Mouse (Mus musculus): ENCODE results near the gene Was. TPM values are rescaled to one million over a fixed set of nuclear protein-coding genes. Genes with fewer than 3 reads are reported as not detected.
"Not testable (repeated sequence)": the region's sequence is repeated elsewhere in the genome, so short reads cannot be mapped to it uniquely, and the experiment has no call there.

The Was gene
- polyA plus RNA-seq, 1 experiment from 2014 or later: 0.48 TPM

- no peak for ATAC-seq (replicated peaks; ENCODE audit: insufficient number of reproducible peaks, low FRiP score, low TSS enrichment, low read depth)
- H3K9me3 ChIP-seq (replicated peaks; ENCODE audit: control insufficient read depth, low read length): no peaks in the 10 kb centered on the region
- DNase-seq (ENCODE audit: low spot score): no peak
- H3K9ac ChIP-seq (replicated peaks; ENCODE audit: low read length): no peak overlapping the region
- no peak overlapping the region for H3K4me2 ChIP-seq (ENCODE audit: low read depth, low read length)
- no peak overlapping the region for H3K27ac ChIP-seq (replicated peaks; ENCODE audit: low read depth, low read length)
- no peaks in the 10 kb centered on the region for H3K27me3 ChIP-seq (ENCODE audit: control insufficient read depth, insufficient read depth, low read length)
- no peaks in the 10 kb centered on the region for H3K4me1 ChIP-seq (ENCODE audit: control insufficient read depth, insufficient read depth, low read length)
- no peak overlapping the region for H3K4me3 ChIP-seq (ENCODE audit: low read depth, low read length)
- H3K36me3 ChIP-seq (replicated peaks; ENCODE audit: control insufficient read depth, insufficient read depth, low read depth, low read length): no peaks in the 10 kb centered on the region
Measured at GRCm38 (mm10) chrX:8117264-8117663, 27.0 kb upstream of the Was start.

- Histone ChIP-seq H3K27me3 (ENCODE audit: control insufficient read depth, insufficient read depth, low read length) (no peaks in the 10 kb centered on the region), H3K9me3 (replicated peaks; ENCODE audit: control insufficient read depth, low read length) (no peaks in the 10 kb centered on the region), H3K4me2 (ENCODE audit: low read depth, low read length) (no peak overlapping the region), H3K9ac (replicated peaks; ENCODE audit: low read length) (no peak overlapping the region), H3K4me3 (ENCODE audit: low read depth, low read length) (no peak overlapping the region), H3K27ac (replicated peaks; ENCODE audit: low read depth, low read length) (no peak overlapping the region), H3K4me1 (ENCODE audit: control insufficient read depth, insufficient read depth, low read length) (no peaks in the 10 kb centered on the region), H3K36me3 (replicated peaks; ENCODE audit: control insufficient read depth, insufficient read depth, low read depth, low read length) (no peaks in the 10 kb centered on the region)
- DNase-seq (ENCODE audit: low spot score): no peak
- 80% methylated on average over 4 of the region's 4 CpGs for WGBS
- no peak for ATAC-seq (replicated peaks; ENCODE audit: insufficient number of reproducible peaks, low FRiP score, low TSS enrichment, low read depth)
Measured at GRCm38 (mm10) chrX:8115275-8115674, 25.0 kb upstream of the Was start.

GRCm38 (mm10) chrX:8105019-8105418, 14.7 kb upstream of the Was start:
- DNase-seq (ENCODE audit: low spot score): no peak
- Histone ChIP-seq H3K4me3 (ENCODE audit: low read depth, low read length) (no peak overlapping the region), H3K27me3 (ENCODE audit: control insufficient read depth, insufficient read depth, low read length) (no peaks in the 10 kb centered on the region), H3K9ac (replicated peaks; ENCODE audit: low read length) (no peak overlapping the region), H3K36me3 (replicated peaks; ENCODE audit: control insufficient read depth, insufficient read depth, low read depth, low read length) (no peaks in the 10 kb centered on the region), H3K9me3 (replicated peaks; ENCODE audit: control insufficient read depth, low read length) (no peaks in the 10 kb centered on the region), H3K4me2 (ENCODE audit: low read depth, low read length) (no peak overlapping the region), H3K27ac (replicated peaks; ENCODE audit: low read depth, low read length) (no peak overlapping the region), H3K4me1 (ENCODE audit: control insufficient read depth, insufficient read depth, low read length) (no peaks in the 10 kb centered on the region)
- 92% methylated on average over 3 of the region's 3 CpGs for WGBS
- no peak for ATAC-seq (replicated peaks; ENCODE audit: insufficient number of reproducible peaks, low FRiP score, low TSS enrichment, low read depth)

GRCm38 (mm10) chrX:8102213-8102668, 11.9 kb upstream of the Was start:
- no peak overlapping the region for H3K4me2 ChIP-seq (ENCODE audit: low read depth, low read length)
- ATAC-seq (replicated peaks; ENCODE audit: insufficient number of reproducible peaks, low FRiP score, low TSS enrichment, low read depth) (no peak), DNase-seq (ENCODE audit: low spot score) (no peak)
- H3K36me3 ChIP-seq (replicated peaks; ENCODE audit: control insufficient read depth, insufficient read depth, low read depth, low read length): no peaks in the 10 kb centered on the region
- H3K9me3 ChIP-seq (replicated peaks; ENCODE audit: control insufficient read depth, low read length): no peaks in the 10 kb centered on the region
- H3K9ac ChIP-seq (replicated peaks; ENCODE audit: low read length): no peak overlapping the region
- WGBS: 62% methylated on average over 7 of the region's 7 CpGs
- H3K4me3 ChIP-seq (ENCODE audit: low read depth, low read length): no peak overlapping the region
- H3K27me3 ChIP-seq (ENCODE audit: control insufficient read depth, insufficient read depth, low read length): no peaks in the 10 kb centered on the region
- H3K4me1 ChIP-seq (ENCODE audit: control insufficient read depth, insufficient read depth, low read length): no peaks in the 10 kb centered on the region
- H3K27ac ChIP-seq (replicated peaks; ENCODE audit: low read depth, low read length): no peak overlapping the region

GRCm38 (mm10) chrX:8101017-8101416, 10.7 kb upstream of the Was start:
- no peak overlapping the region; the same call in 1 of the 2 replicates for H3K27ac ChIP-seq (replicated peaks; ENCODE audit: low read depth, low read length)
- ATAC-seq (replicated peaks; ENCODE audit: insufficient number of reproducible peaks, low FRiP score, low TSS enrichment, low read depth): peak; percentile 35; the same call in 1 of the 2 replicates
- H3K4me2 ChIP-seq (ENCODE audit: low read depth, low read length): no peak overlapping the region

GRCm38 (mm10) chrX:8099435-8099834, 9.1 kb upstream of the Was start:
- 65% methylated on average over 4 of the region's 4 CpGs for WGBS
- Histone ChIP-seq H3K4me2 (ENCODE audit: low read depth, low read length) (no peak overlapping the region), H3K4me3 (ENCODE audit: low read depth, low read length) (no peak overlapping the region), H3K27me3 (ENCODE audit: control insufficient read depth, insufficient read depth, low read length) (no peaks in the 10 kb centered on the region), H3K36me3 (replicated peaks; ENCODE audit: control insufficient read depth, insufficient read depth, low read depth, low read length) (no peaks in the 10 kb centered on the region), H3K4me1 (ENCODE audit: control insufficient read depth, insufficient read depth, low read length) (no peaks in the 10 kb centered on the region), H3K9me3 (replicated peaks; ENCODE audit: control insufficient read depth, low read length) (no peaks in the 10 kb centered on the region), H3K9ac (replicated peaks; ENCODE audit: low read length) (no peak overlapping the region), H3K27ac (replicated peaks; ENCODE audit: low read depth, low read length) (no peak overlapping the region)
- no peak for DNase-seq (ENCODE audit: low spot score)
- ATAC-seq (replicated peaks; ENCODE audit: insufficient number of reproducible peaks, low FRiP score, low TSS enrichment, low read depth): no peak

More at GRCm38 (mm10) chrX:8101017-8101416, 10.7 kb upstream of the Was start:
- peak; percentile 88 for DNase-seq (ENCODE audit: low spot score)
- 16% methylated on average over 3 of the region's 3 CpGs for WGBS
- Histone ChIP-seq H3K9ac (replicated peaks; ENCODE audit: low read length) (no peak overlapping the region), H3K4me3 (ENCODE audit: low read depth, low read length) (no peak overlapping the region), H3K27me3 (ENCODE audit: control insufficient read depth, insufficient read depth, low read length) (no peaks in the 10 kb centered on the region), H3K4me1 (ENCODE audit: control insufficient read depth, insufficient read depth, low read length) (no peaks in the 10 kb centered on the region), H3K9me3 (replicated peaks; ENCODE audit: control insufficient read depth, low read length) (no peaks in the 10 kb centered on the region), H3K36me3 (replicated peaks; ENCODE audit: control insufficient read depth, insufficient read depth, low read depth, low read length) (no peaks in the 10 kb centered on the region)

- peak overlapping the region; percentile 7; the same call in 1 of the 2 replicates for H3K9ac ChIP-seq (replicated peaks; ENCODE audit: low read length)
Measured at GRCm38 (mm10) chrX:8096787-8097242, 6.5 kb upstream of the Was start.

GRCm38 (mm10) chrX:8096068-8096786, 5.9 kb upstream of the Was start:
- not testable (repeated sequence) for H3K4me1 ChIP-seq (ENCODE audit: control insufficient read depth, insufficient read depth, low read length); H3K36me3 ChIP-seq (replicated peaks; ENCODE audit: control insufficient read depth, insufficient read depth, low read depth, low read length); DNase-seq (ENCODE audit: low spot score); H3K9me3 ChIP-seq (replicated peaks; ENCODE audit: control insufficient read depth, low read length); H3K9ac ChIP-seq (replicated peaks; ENCODE audit: low read length); H3K27ac ChIP-seq (replicated peaks; ENCODE audit: low read depth, low read length); H3K27me3 ChIP-seq (ENCODE audit: control insufficient read depth, insufficient read depth, low read length); H3K4me2 ChIP-seq (ENCODE audit: low read depth, low read length)
- peak overlapping the region; percentile 17 for H3K4me3 ChIP-seq (ENCODE audit: low read depth, low read length)
- 23% methylated on average over 26 of the region's 48 CpGs for WGBS
- peak; percentile 91 for ATAC-seq (replicated peaks; ENCODE audit: insufficient number of reproducible peaks, low FRiP score, low TSS enrichment, low read depth)

More at GRCm38 (mm10) chrX:8096787-8097242, 6.5 kb upstream of the Was start:
- peak; percentile 93 for ATAC-seq (replicated peaks; ENCODE audit: insufficient number of reproducible peaks, low FRiP score, low TSS enrichment, low read depth)
- Histone ChIP-seq H3K27me3 (ENCODE audit: control insufficient read depth, insufficient read depth, low read length) (no peaks in the 10 kb centered on the region), H3K36me3 (replicated peaks; ENCODE audit: control insufficient read depth, insufficient read depth, low read depth, low read length) (no peaks in the 10 kb centered on the region), H3K27ac (replicated peaks; ENCODE audit: low read depth, low read length) (no peak overlapping the region), H3K9me3 (replicated peaks; ENCODE audit: control insufficient read depth, low read length) (no peaks in the 10 kb centered on the region), H3K4me1 (ENCODE audit: control insufficient read depth, insufficient read depth, low read length) (no peaks in the 10 kb centered on the region), H3K4me3 (ENCODE audit: low read depth, low read length) (0 out of 2 replicates have a peak overlapping the region, but pooled peaks have one; percentile 4), H3K4me2 (ENCODE audit: low read depth, low read length) (peak overlapping the region; percentile 21; the same call in 1 of the 2 replicates)
- DNase-seq (ENCODE audit: low spot score): peak; percentile 94
- 7% methylated on average over 15 of the region's 19 CpGs for WGBS

Data from embryonic facial prominence, embryonic 11.5 days (tissue).